Mouse (Mus musculus) hindbrain, embryonic 14.5 days (tissue): ENCODE measurements around the gene Tomm6. TPM values are rescaled to one million over a fixed set of nuclear protein-coding genes. Genes with fewer than 3 reads are reported as not detected.

ENCODE experiments used
- ATAC-seq: fragments of 200-750 bp; cut with Nextera tagmentation; 2 replicates; pipeline ENCODE4 v1.8.0; 2017; ENCODE audit warnings: moderate number of reproducible peaks, mild to moderate bottlenecking, moderate TSS enrichment, moderate library complexity; ENCODE audit not compliant: low FRiP score
- DNase-seq: peaks from one replicate; pipeline ENCODE4 v3.0.0-alpha.2; 2015; ENCODE audit warnings: low spot score
- H3K27ac ChIP-seq: fragments of 300-500 bp; sonication (generic); 2 replicates; pipeline ENCODE4 v1.5.1; 2014; ENCODE audit warnings: mild to moderate bottlenecking, moderate library complexity
- H3K27me3 ChIP-seq: fragments of 300-500 bp; sonication (generic); 2 replicates; pipeline ENCODE4 v1.6.1; 2014; ENCODE audit warnings: mild to moderate bottlenecking, low read length, mixed read lengths; ENCODE audit not compliant: control insufficient read depth, insufficient read depth
- H3K36me3 ChIP-seq: fragments of 300-500 bp; sonication (generic); replicated peaks from 2 replicates; pipeline ENCODE4 v1.6.1; 2014; ENCODE audit not compliant: control insufficient read depth, insufficient read depth
- H3K4me1 ChIP-seq: fragments of 300-500 bp; sonication (generic); replicated peaks from 2 replicates; pipeline ENCODE4 v1.6.1; 2014; ENCODE audit warnings: antibody characterized with exemption, low read length, mixed read lengths; ENCODE audit not compliant: control insufficient read depth, insufficient read depth
- H3K4me2 ChIP-seq: fragments of 300-500 bp; sonication (generic); replicated peaks from 2 replicates; pipeline ENCODE4 v1.6.1; 2014; ENCODE audit warnings: mild to moderate bottlenecking, moderate library complexity
- H3K4me3 ChIP-seq: fragments of 300-500 bp; sonication (generic); replicated peaks from 2 replicates; pipeline ENCODE4 v1.5.1; 2014; ENCODE audit warnings: mild to moderate bottlenecking, low read length
- H3K9ac ChIP-seq: fragments of 300-500 bp; sonication (generic); 2 replicates; pipeline ENCODE4 v1.6.1; 2014
- H3K9me3 ChIP-seq: fragments of 300-500 bp; sonication (generic); 2 replicates; pipeline ENCODE4 v1.6.1; 2016; ENCODE audit warnings: low read length; ENCODE audit not compliant: control insufficient read depth
- WGBS: fragments of 180-500 bp; shearing (Covaris S2); extraction: QIAGEN DNeasy Blood & Tissue Kit; methylation state at CpG from one replicate; pipeline ENCODE4 v1.1.7; 2014; 5-methylcytosine and 5-hydroxymethylcytosine counted together
- polyA plus RNA-seq: library from polyadenylated mRNA; unstranded; fragments of >200 nt; fragmentation: Nextera tagmentation; extraction: Ambion mirVana; gene quantifications from 2 replicates; pipeline ENCODE4 v1.2.1, GENCODE M21; 2014

Gene Tomm6
- 283 and 327 TPM in 2 replicates for polyA plus RNA-seq

GRCm38 (mm10) chr17:47688344-47688607, at the start of gene Tomm6:
Tomm6 (minus strand) TSS chr17:47688386.
- H3K4me3 ChIP-seq, result peak within 1 kb of the TSS; percentile 64
- H3K9ac ChIP-seq, result peak within 1 kb of the TSS; percentile 83
- ATAC-seq (no peak), DNase-seq (no peak)
- H3K27me3 ChIP-seq, result no peaks in the 10 kb centered on the region
- H3K4me1 ChIP-seq, result peaks cover 16% of the 10 kb centered on the region
- WGBS, result under 1% methylated on average over 9 of the region's 9 CpGs
- peak within 1 kb of the TSS; percentile 93 for H3K4me2 ChIP-seq
- peak within 1 kb of the TSS; percentile 85 for H3K27ac ChIP-seq
- H3K36me3 ChIP-seq, result peaks cover 27% of the 10 kb centered on the region
- H3K9me3 ChIP-seq, result no peaks in the 10 kb centered on the region

GRCm38 (mm10) chr17:47737271-47738065, 49.3 kb upstream of the Tomm6 start:
- H3K4me2 ChIP-seq, result peak overlapping the region; percentile 90
- H3K36me3 ChIP-seq, result no peaks in the 10 kb centered on the region
- DNase-seq, result peak; percentile 36
- H3K9me3 ChIP-seq, result no peaks in the 10 kb centered on the region
- peaks cover 21% of the 10 kb centered on the region for H3K27me3 ChIP-seq
- H3K4me3 ChIP-seq, result peak overlapping the region; percentile 51
- ATAC-seq, result peak; percentile 63
- peaks cover 21% of the 10 kb centered on the region; the same call in 1 of the 2 replicates for H3K4me1 ChIP-seq
- 3% methylated on average over 40 of the region's 60 CpGs for WGBS
- peak overlapping the region; percentile 51 for H3K9ac ChIP-seq
- no peak overlapping the region for H3K27ac ChIP-seq

- H3K4me2 ChIP-seq, result peak within 1 kb of the TSS; percentile 90
- no peak within 1 kb of the TSS for H3K27ac ChIP-seq
- H3K36me3 ChIP-seq, result no peaks in the 10 kb centered on the region
- peak; percentile 98 for DNase-seq
- H3K4me1 ChIP-seq, result peaks cover 21% of the 10 kb centered on the region; the same call in 1 of the 2 replicates
- peaks cover 21% of the 10 kb centered on the region for H3K27me3 ChIP-seq
- peak; percentile 77 for ATAC-seq
- peak within 1 kb of the TSS; percentile 51 for H3K9ac ChIP-seq
- WGBS, result under 1% methylated on average over 43 of the region's 47 CpGs
- no peaks in the 10 kb centered on the region for H3K9me3 ChIP-seq
- H3K4me3 ChIP-seq, result peak within 1 kb of the TSS; percentile 51
These were observed 48.7 kb upstream of the Tomm6 start, which contains the start of gene Tfeb for GRCm38 (mm10) chr17:47736856-47737255. Tfeb (plus strand) TSS chr17:47737030.

GRCm38 (mm10) chr17:47735553-47736100, 47.4 kb upstream of the Tomm6 start:
- H3K9ac ChIP-seq, result no peak overlapping the region
- no peaks in the 10 kb centered on the region for H3K36me3 ChIP-seq
- DNase-seq (no peak), ATAC-seq (no peak)
- no peak overlapping the region for H3K27ac ChIP-seq
- no peak overlapping the region for H3K4me3 ChIP-seq
- H3K4me1 ChIP-seq, result peaks cover 21% of the 10 kb centered on the region; the same call in 1 of the 2 replicates
- no peak overlapping the region for H3K4me2 ChIP-seq
- 73% methylated on average over 14 of the region's 14 CpGs for WGBS
- H3K9me3 ChIP-seq, result no peaks in the 10 kb centered on the region
- H3K27me3 ChIP-seq, result peaks cover 21% of the 10 kb centered on the region

GRCm38 (mm10) chr17:47730633-47731575, 42.7 kb upstream of the Tomm6 start:
- no peaks in the 10 kb centered on the region for H3K36me3 ChIP-seq
- no peak for DNase-seq
- H3K4me3 ChIP-seq, result no peak overlapping the region
- no peak for ATAC-seq
- H3K4me2 ChIP-seq, result no peak overlapping the region
- no peak overlapping the region for H3K9ac ChIP-seq
- H3K27ac ChIP-seq, result no peak overlapping the region
- WGBS, result 51% methylated on average over 24 of the region's 24 CpGs
- no peaks in the 10 kb centered on the region for H3K4me1 ChIP-seq
- H3K27me3 ChIP-seq, result no peaks in the 10 kb centered on the region
- no peaks in the 10 kb centered on the region for H3K9me3 ChIP-seq

- Histone ChIP-seq H3K9me3 (no peaks in the 10 kb centered on the region), H3K4me1 (no peaks in the 10 kb centered on the region), H3K27ac (no peak within 1 kb of the TSS), H3K27me3 (no peaks in the 10 kb centered on the region), H3K4me3 (no peak within 1 kb of the TSS), H3K4me2 (no peak within 1 kb of the TSS), H3K9ac (no peak within 1 kb of the TSS), H3K36me3 (no peaks in the 10 kb centered on the region)
- ATAC-seq (no peak), DNase-seq (no peak)
- 80% methylated on average over 11 of the region's 11 CpGs for WGBS
These were observed 38.4 kb upstream of the Tomm6 start, which contains the start of gene Pgc for GRCm38 (mm10) chr17:47726566-47726965. Pgc (plus strand) TSS chr17:47726842.

- ATAC-seq (no peak), DNase-seq (no peak)
- no peaks in the 10 kb centered on the region for H3K4me1 ChIP-seq
- H3K36me3 ChIP-seq, result no peaks in the 10 kb centered on the region
- H3K9me3 ChIP-seq, result no peaks in the 10 kb centered on the region
- H3K27me3 ChIP-seq, result no peaks in the 10 kb centered on the region
- no peak overlapping the region for H3K27ac ChIP-seq
- 85% methylated on average over 4 of the region's 4 CpGs for WGBS
- no peak overlapping the region for H3K9ac ChIP-seq
- no peak overlapping the region for H3K4me3 ChIP-seq
- H3K4me2 ChIP-seq, result no peak overlapping the region
These were observed 33.0 kb upstream of the Tomm6 start for GRCm38 (mm10) chr17:47721183-47721582.

GRCm38 (mm10) chr17:47715037-47715436, 26.9 kb upstream of the Tomm6 start:
- H3K4me2 ChIP-seq, result no peak overlapping the region
- H3K27me3 ChIP-seq, result no peaks in the 10 kb centered on the region
- ATAC-seq (no peak), DNase-seq (no peak)
- no peak overlapping the region for H3K4me3 ChIP-seq
- 67% methylated on average over 3 of the region's 3 CpGs for WGBS
- H3K9ac ChIP-seq, result no peak overlapping the region
- no peaks in the 10 kb centered on the region for H3K36me3 ChIP-seq
- no peak overlapping the region for H3K27ac ChIP-seq
- H3K4me1 ChIP-seq, result no peaks in the 10 kb centered on the region
- no peaks in the 10 kb centered on the region for H3K9me3 ChIP-seq
